Mouse (Mus musculus) spleen, embryonic (tissue): ENCODE measurements around the gene Rbbp8nl.
"Not testable (repeated sequence)": the region's sequence is repeated elsewhere in the genome, so short reads cannot be mapped to it uniquely, and the experiment has no call there.

Experiments used
- CTCF ChIA-PET: fragments of 350-600 bp; sonication (Branson Sonifier 250); formaldehyde crosslinking; loops from one replicate; lab custom pipeline; 2022; lab: Charles Lee

The Rbbp8nl gene

GRCm38 (mm10) chr2:180290503-180290902 lies 824 bp upstream of the Rbbp8nl start:
- CTCF ChIA-PET, result no interaction called here

- CTCF ChIA-PET, result no interaction called here
These were observed 713 bp downstream of the Rbbp8nl start for GRCm38 (mm10) chr2:180288966-180289365.

GRCm38 (mm10) chr2:180279321-180279720 lies 10.4 kb downstream of the Rbbp8nl start:
- CTCF ChIA-PET, result no interaction called here

DNA sequence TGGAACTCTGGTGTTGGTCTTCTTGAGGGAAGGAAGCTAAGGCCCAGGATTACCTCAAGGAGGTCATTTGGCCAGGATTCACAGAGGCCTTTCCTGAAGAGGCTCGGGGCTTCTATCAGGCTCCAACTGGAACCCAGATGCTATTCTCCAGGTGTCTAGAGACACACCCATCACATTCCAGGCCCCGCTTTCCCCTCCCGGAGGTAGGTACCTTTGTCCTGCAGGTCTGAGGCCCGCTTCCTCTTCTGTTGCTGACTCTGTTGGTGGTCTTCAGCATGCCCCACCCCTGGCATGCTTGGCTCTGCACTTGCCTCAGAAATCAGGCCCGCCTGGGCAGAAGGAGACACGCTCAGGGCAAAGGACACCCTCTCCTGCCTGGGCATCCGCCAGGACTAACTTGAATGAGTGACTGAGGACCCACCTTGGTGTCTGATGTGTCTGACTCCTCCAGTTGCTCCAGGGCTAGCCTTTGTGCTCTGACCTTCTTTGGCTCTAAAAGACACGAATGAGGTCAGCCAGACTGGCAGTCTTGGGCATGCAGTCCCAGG lies 11.8 kb downstream of the Rbbp8nl start:
- CTCF ChIA-PET, result no interaction called here

DNA sequence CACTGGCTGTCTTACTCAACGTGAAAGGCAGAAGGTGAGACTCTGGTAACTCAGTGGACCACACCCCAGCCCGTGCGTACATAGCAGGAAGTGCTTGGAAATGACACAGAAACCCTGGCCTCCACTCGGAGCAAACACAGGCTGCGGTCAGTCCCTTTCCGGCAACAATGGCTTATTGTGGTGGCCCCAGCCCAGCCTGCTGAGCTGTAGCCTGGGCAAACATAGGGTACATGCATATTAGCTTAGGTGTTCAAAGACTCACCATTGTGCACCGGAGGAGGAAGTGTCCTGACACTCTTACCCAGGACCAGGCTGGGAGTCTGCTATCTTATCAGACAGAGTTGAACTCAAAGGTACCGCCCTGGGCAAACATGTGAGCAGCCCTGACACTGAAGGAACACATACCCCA lies 12.8 kb downstream of the Rbbp8nl start:
- CTCF ChIA-PET, result no interaction called here

DNA sequence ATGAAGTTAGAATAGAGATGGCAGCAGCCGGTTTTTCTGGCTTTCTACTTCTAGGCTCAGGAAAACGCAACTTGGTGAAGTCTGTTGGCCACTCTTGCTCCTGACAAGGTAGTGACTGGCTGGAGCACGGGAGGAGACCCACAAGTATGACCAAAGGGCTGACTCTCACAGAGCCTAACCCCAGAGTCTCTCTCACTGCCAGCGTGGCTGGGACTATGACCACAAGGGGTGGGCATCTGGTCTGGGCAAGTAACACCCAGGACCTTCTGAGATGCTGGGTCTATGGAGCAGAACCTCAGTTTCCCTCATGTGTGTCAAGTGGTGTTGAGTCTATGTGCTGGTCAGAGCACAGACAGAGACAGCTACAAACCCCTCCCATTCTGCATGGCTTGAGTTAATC lies 13.3 kb downstream of the Rbbp8nl start:
- CTCF ChIA-PET, result interaction anchor here (1.3 kb wide), 1 partner anchor 21 kb away, joined by 3 read pairs; no protein-coding TSS in a partner anchor

- CTCF ChIA-PET, result interaction anchor here (1.3 kb wide), 1 partner anchor 20 kb away, joined by 3 read pairs; no protein-coding TSS in a partner anchor
These were observed 13.8 kb downstream of the Rbbp8nl start for GRCm38 (mm10) chr2:180275836-180276235.

- CTCF ChIA-PET, result interaction anchor here (0.6 to 1.0 kb wide), 4 partner anchors 69 to 504 kb away, joined by 3 read pairs; no protein-coding TSS in a partner anchor
These were observed 15.2 kb downstream of the Rbbp8nl start for GRCm38 (mm10) chr2:180274523-180274922.

DNA sequence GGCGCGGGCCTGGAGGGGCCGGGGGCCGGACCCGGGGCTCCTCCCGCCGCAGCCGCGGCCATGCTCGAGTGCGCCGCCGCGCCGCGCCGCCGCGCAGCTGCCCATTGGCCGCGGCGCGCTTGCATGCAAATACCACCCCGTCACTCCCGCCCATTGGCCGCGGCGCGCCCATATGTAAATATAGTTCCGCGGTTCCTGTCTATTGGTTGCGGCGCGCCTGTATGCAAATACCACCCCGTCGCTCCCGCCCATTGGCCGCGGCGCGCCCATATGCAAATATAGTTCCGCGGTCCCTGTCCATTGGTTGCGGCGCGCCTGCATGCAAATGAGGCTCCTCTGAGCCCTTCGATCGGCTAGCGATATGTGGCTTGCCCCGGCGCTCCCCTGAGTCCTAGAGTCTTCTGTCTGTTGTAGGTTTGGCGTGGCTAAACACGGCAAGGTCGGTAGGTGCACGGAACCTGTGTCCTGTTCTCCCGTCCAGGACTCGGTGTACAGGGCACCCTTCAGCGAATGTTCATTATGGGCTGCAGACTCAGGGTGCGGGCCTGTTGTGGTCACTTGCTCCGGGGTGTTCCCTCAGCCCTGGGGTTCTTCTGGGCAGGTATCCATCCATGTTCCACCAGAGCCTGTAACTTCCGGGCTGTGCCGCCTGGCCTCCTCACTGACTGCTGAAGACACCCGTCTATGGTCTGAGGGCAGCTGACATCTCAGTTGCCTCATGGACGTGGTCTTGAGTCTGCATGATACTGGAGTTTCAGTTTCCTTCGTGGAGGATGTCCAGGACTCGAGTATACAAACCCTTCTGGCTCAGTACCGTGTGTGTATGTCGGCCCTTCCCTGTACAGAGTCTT lies 16.1 kb downstream of the Rbbp8nl start, which contains the start of gene Cables2:
Gene Cables2 (minus strand): TSS at position 103 of the 851 bp plus-strand sequence.
- CTCF ChIA-PET, result no interaction called here

GRCm38 (mm10) chr2:180272884-180273321 lies 16.8 kb downstream of the Rbbp8nl start:
- CTCF ChIA-PET, result no interaction called here

GRCm38 (mm10) chr2:180271804-180272395 lies 17.8 kb downstream of the Rbbp8nl start:
- CTCF ChIA-PET, result interaction anchor here (0.7 kb wide), 1 partner anchor 14 kb away, joined by 3 read pairs; no protein-coding TSS in a partner anchor

DNA sequence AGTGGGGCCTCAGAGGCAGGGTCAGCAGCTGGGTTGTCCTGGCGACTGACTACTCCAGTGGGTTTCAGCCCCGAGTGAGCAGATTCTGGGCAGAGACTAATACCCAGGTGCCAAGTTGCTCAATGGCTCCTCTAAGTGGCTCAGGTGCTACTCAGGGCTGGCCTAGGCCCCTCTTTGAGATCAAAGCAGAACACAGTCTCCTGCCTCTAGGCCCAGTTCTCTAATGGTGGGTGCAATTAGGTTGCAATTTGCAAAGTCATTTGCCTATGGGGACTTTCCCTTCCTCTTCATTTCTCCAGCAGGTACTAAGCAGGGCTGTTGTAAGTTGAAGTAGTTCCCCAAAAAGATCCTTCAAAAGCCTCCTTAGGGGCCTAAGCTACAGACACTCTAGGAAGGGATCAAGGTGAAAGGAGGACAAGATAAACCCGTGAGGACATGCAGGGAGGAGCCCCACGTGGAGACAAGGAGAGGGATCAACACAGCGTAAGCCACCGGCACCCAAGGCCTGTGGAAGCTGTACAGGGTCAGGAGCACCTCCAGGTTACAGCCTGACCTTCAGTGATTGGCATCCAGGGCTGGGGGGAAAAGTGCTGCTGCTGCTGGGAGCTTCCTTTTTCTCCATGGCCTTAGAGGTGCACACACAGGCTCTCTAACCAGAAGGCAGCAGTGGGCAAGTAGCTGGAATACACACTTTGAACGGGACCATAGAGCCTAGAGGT lies 19.0 kb downstream of the Rbbp8nl start:
- CTCF ChIA-PET, result interaction anchor here (1.8 kb wide), 1 partner anchor 13 kb away, joined by 6 read pairs; no protein-coding TSS in a partner anchor

GRCm38 (mm10) chr2:180269329-180269728 lies 20.4 kb downstream of the Rbbp8nl start:
- CTCF ChIA-PET, result interaction anchor here (1.8 kb wide), 1 partner anchor 11 kb away, joined by 6 read pairs; no protein-coding TSS in a partner anchor

GRCm38 (mm10) chr2:180267955-180268354 lies 21.7 kb downstream of the Rbbp8nl start:
- CTCF ChIA-PET, result no interaction called here

- CTCF ChIA-PET, result no interaction called here
These were observed 26.8 kb downstream of the Rbbp8nl start for GRCm38 (mm10) chr2:180262891-180263290.

DNA sequence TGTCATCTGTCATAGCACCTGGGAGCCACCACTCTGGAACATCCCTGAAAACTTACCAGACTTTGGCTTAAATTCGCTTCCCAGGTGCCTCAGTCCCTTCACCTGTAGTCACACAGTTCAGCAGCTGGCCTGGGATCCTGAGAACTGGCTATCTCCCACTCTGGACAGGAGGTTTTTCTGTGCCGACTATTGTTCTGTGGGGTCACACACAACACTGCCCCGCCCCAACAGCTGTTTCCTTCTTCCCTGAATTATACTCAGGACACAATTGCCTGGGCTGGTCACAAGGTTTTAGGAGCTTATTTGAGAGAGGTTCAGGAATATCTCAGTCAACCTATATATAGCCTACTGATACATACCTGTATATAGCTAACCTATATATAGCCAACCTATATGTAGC lies 27.2 kb downstream of the Rbbp8nl start:
- CTCF ChIA-PET, result no interaction called here

DNA sequence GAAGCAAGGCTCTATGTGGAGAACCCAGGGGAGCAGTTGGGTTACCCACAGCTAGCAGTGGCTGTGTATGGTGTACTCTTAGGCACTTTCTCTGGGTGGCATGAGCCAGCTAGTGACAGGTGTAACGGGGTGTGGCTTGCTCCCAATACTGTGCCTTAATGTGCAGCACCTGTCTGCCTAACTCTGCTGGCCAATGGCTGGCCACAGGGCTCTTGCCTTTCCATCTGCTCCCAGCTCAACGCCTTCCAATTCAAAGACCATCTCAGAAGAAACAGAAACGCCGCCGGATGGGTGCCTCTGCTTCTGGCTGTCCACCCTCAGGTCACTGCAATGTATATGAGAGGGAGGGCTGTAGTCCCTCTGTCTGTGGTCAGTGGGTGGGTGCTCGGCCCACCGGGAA lies 27.8 kb downstream of the Rbbp8nl start:
- CTCF ChIA-PET, result no interaction called here

DNA sequence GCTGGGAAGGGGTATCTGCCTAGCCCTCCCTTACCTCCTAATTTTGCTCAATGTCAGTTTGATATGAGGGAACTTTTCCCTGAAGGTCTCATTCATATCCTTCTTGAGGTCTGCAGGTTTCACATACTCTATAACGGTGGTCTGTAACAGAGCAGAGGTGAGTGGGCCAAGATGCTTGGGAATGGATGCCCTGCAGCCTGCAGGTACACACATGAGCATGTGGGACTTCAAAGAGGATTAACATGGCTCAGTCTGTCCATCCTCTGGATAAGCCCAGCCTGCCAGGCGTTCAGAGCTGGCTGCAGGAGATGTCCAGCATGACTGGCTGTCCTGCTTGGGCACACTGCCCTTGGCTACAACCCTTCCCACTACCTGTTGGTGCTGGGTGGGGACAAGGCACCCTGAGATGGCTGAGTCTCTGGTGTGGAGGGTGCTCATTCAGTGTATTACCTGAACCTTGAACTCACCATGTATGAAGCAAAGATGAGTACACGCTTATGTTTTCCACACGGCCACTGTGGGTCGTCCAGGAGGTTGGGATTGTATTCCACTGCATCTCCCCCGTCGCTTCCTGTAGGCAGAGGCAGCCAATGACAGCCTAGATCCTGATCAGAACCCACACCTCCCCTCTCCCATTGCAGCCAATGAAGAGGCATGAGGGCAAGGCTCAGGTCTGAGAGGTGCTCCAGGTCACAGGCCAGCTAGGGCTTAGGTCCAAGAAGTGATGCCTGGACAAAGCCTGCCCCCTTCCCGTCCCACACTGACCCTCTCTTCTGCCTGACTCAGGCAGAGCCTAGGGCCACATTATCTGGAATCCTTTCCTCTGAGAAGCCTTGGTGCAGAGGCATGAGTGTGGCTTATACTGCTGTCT lies 28.8 kb downstream of the Rbbp8nl start:
- CTCF ChIA-PET, result no interaction called here

- CTCF ChIA-PET, result not testable (repeated sequence)
These were observed 29.7 kb downstream of the Rbbp8nl start for GRCm38 (mm10) chr2:180259826-180260609.
